Mouse (Mus musculus): ENCODE results near the gene Serpind1.

Serpind1 gene

GRCm38 (mm10) chr16:17331116-17331515 lies at the start of gene Serpind1:
Gene Serpind1, plus strand, starts transcription at chr16:17331371.
- DNase-seq (ENCODE audit: low read depth, low spot score), result no peak

- no peak for DNase-seq (ENCODE audit: low read depth, low spot score)
Measured at GRCm38 (mm10) chr16:17283151-17283550, 48.0 kb upstream of the Serpind1 start.

DNA sequence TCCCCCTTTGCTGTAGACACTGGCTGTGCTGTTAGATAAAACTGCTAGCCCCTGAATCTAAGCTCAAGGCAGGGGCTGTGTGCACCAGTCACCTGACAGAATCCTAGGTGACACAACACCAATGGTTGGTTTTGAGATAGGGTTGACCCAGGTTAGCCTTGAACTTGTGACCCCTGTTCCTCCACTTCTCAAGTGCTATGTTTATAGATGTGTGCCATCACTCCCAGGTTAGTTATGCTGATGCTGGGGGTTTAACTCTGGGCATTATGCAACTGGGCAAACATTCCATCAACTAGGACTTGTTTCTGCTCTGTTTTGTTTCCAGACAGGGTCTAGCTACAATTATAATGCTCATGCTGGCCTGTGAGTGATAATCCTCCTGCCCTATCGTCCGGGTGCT lies 44.1 kb upstream of the Serpind1 start:
- DNase-seq (ENCODE audit: low read depth, low spot score), result no peak

DNA sequence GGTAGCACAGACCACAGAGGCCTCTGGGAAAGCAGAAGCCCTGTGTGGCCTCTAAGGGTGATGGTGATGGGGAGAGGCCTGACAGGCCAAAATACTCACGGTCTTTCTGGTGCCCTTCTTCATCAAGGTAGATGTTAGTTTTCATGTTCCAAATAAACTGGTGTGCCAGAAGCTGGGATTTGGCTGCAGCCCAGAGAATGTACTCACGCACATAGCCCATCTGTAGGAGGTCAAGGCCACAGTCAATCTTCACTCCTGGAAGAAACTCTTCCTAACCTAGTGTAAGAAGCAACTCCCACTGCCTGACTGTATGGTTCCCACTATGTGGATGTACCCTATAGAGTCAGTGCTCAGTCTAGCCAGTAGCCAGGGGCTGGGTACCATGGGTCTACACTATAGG lies 40.2 kb upstream of the Serpind1 start:
- no peak for DNase-seq (ENCODE audit: low read depth, low spot score)

DNA sequence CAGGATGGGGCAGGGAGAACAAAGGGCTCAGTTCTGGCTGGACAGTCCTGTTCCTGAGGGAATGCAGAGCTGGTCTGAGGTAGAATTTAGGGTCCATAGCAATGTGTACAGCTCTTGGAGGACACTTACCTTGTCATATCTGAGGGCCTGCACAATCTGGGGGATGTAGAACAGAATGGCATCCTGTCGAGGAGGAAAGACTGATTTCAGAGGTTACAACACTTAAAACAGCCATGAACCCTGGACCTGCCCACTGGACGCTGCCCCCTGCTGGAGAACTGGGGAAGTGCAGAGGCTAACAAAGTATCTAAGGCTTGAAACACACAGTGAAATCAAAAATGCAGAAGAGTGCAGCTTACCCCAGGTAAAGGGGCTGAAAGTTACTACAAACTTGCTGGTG lies 38.4 kb upstream of the Serpind1 start:
- peak; percentile 86 for DNase-seq (ENCODE audit: low read depth, low spot score)

DNA sequence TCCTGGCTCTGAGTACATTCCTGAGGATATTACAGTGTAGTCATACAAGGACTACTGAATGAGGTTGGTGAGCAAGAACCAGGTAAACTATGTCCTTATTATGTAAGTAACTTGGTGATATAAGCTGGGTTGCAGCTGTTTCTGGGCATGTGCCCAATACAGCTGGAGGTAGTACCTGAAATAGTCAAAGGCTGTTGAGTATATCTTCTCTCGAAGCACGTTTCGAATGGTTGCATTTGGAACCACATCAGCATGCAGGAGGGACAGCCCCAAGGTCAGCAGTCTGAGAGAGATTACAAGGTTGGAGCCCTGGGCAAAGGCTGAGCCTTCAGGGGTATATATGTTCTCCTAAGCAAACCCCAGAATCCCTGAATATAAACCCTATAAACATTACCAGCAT lies 30.4 kb upstream of the Serpind1 start:
- DNase-seq (ENCODE audit: low read depth, low spot score), result no peak

DNA sequence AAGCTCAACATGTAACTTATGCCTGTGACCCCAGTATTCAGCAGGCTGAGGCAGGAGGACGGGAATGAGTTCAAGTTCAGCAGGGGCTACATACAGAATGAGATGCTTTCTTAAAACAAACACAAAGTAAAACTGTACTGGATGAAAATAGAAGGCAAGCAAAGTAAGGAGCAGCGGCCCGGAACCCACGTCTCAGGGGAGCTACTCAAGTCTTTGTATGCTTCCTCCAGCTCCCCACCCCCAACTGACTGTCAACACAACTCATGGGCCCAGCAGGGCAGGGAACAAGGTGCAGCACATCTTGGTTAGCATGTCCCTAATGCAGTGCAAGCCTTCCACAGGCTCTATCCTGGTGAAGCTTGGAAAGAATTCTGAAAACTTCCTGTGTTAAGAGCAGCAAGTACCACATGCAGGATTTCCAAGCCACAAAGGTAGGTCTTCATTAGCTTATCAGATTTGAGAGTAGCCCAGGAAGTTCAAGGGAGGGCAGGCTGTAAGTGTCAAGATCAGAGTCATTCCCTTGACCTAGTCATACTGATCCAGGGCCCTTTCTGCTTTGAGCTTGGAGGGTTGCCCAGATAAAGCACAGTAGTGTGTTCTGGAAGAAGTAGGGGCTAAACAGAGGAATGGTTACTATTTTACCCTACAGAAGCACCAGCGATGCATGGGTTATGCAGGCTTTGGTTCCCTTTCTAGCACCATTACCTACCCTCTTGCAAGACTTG lies 27.5 kb upstream of the Serpind1 start:
- no peak for DNase-seq (ENCODE audit: low read depth, low spot score)

DNA sequence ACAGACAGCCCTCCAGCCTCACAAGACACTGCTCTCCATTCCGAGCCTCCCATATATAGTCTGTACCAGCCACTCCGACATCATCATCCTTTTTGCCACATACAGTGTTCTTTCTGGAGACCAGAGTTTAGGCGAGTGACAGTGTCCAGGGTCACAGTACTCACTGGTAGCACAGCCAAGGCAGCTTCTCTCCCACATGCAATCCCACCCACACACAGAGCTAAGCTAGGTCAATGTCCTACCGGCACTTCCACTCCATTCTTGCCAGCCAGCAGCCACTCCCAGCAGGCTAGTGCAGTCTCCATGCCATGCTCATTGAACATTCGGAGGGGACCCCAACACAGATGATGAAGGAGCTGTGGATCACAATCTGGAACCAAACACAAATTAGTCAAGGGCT lies 23.7 kb upstream of the Serpind1 start:
- DNase-seq (ENCODE audit: low read depth, low spot score), result no peak

GRCm38 (mm10) chr16:17309036-17309435 lies 22.1 kb upstream of the Serpind1 start:
- DNase-seq (ENCODE audit: low read depth, low spot score), result no peak

DNA sequence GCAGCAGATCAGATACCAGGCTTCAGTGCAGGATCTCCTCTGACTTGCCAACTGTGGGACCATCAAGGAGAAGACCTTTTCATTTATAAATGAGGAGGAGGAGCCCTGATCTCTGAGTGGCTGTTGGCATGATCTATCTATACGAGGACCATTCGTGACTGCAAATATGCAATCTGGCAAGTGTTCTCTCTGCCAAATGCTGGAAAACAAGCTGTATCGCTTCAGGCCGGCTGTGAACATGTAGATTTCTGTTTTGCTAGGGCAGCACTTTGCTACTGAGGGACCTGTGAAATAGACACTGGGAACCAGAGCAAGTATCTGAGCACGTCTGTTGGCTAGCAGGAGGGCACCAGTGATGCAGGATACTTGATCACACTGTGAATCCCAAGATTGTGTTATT lies 18.6 kb upstream of the Serpind1 start:
- DNase-seq (ENCODE audit: low read depth, low spot score), result no peak

DNA sequence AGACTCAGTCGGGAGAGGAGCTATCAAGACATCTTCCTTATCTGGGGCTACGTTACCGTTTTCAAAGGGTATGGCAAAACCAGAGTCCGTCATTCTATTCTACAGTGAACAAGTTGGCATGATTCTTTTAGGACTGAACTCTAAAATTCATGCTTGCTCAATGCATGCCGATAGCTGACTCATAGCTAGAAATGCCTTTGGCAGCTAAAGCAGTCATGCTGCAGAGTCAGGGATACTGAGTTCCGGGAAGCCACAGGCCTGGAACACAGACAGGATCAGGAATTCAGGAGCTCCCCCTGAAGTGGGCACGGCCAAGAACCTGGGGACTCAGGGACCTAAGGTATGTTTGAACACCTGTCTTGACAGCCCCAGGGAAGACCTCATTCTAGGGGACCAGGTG lies 14.6 kb upstream of the Serpind1 start:
- no peak for DNase-seq (ENCODE audit: low read depth, low spot score)

- DNase-seq (ENCODE audit: low read depth, low spot score), result no peak
Measured at GRCm38 (mm10) chr16:17321481-17321880, 9.7 kb upstream of the Serpind1 start.

- DNase-seq (ENCODE audit: low read depth, low spot score), result no peak
Measured at GRCm38 (mm10) chr16:17324745-17325144, 6.4 kb upstream of the Serpind1 start.

GRCm38 (mm10) chr16:17326064-17326463 lies 5.1 kb upstream of the Serpind1 start:
- no peak for DNase-seq (ENCODE audit: low read depth, low spot score)

DNA sequence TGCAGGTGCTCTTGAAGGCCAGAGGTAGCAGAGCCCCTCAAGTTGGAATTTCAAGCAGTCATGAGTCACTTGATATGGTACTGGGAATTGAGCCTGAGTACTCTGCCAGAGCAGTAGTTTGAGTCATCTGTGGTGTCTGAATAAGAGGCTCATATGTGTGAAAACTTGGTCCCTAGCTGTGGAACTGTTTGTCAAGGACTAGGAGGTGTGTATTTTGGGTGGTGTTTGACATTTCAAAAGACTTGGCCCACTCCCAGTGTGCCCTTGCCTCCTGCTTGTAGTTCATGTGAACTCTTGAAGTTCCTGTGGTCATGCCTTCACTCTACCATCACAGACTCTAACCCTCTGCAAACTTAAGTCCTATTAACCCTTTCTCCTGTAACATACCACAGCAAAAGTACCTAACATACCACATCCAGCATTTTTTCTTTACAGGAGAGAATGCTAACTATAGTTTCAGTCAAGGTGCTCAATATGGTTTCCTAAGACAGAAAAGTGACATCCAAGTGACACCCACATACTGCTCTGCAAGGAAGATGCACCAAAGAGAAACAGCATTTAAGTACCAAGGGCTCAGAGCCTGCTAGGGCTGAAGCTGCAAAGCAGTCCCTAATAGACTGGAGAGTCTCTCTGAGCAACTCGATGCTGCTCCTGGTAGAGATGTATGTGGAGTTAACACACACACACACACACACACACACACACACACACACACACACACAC lies 1.2 kb upstream of the Serpind1 start:
- no peak for DNase-seq (ENCODE audit: low read depth, low spot score)

GRCm38 (mm10) chr16:17331855-17332254 lies 684 bp downstream of the Serpind1 start:
- DNase-seq (ENCODE audit: low read depth, low spot score), result no peak

DNA sequence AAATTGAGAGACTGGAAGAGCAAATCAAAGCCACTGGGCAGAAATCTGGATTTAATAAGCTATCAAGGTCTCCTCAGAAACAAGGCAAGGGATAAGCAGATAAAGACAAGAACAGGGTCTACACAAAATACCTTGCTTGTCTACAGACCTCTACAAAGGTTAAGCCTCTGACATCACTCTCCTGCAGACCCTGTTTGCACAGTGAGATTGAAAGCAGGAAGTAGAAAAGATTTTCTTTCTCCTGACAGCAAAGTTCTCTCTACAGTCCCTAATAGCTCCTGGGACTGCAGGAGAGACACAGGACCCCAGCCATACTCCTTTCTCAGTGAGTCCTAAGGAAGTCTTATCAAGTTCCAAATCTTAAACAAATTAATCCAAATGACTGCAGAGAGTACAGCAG lies 3.4 kb downstream of the Serpind1 start:
- no peak for DNase-seq (ENCODE audit: low read depth, low spot score)

GRCm38 (mm10) chr16:17336089-17336488 lies 4.9 kb downstream of the Serpind1 start:
- no peak for DNase-seq (ENCODE audit: low read depth, low spot score)

- DNase-seq (ENCODE audit: low read depth, low spot score), result no peak
Measured at GRCm38 (mm10) chr16:17339701-17340100, 8.5 kb downstream of the Serpind1 start.

DNA sequence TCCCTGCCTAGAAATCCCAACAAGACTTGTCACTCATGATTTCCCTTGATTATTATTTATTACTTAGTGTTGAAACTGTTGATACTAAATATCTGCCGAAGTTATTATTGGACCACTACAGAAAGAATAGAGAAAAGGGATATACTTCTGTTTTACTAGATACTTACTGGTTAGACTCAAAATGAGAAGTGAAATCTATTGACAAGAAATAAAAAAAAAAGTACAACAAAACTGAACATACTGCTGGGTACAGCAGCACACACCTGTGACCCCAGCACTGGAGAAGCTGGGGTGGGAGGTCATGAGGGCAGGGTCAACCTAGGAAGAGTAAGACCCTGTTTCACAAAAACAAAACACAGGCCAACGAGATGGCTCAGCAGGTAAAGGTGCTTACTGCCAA lies 9.5 kb downstream of the Serpind1 start:
- DNase-seq (ENCODE audit: low read depth, low spot score), result no peak

DNA sequence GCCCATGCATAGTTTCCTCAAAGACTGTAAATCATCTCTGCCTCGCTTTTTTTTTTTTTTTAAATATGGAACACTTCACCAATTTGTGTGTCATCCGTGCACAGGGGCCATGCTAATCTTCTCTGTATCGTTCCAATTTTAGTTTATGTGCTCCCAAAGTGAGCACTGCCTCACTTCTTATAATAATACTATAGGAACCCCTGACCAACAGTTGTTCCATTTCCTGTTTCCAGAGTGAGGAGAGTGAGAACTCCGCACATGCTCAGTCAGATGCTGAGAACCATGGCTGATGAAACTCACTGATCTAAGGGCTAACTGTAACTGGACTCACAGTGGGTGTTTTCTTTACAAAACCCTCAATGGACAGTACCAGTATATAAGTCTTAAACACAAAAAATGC lies 10.7 kb downstream of the Serpind1 start:
- no peak for DNase-seq (ENCODE audit: low read depth, low spot score)

- DNase-seq (ENCODE audit: low read depth, low spot score), result no peak
Measured at GRCm38 (mm10) chr16:17345141-17345812, 14.1 kb downstream of the Serpind1 start.

GRCm38 (mm10) chr16:17345813-17346155 lies 14.6 kb downstream of the Serpind1 start:
- DNase-seq (ENCODE audit: low read depth, low spot score), result no peak
